Mouse (Mus musculus): ENCODE data around the gene Med4. TPM values are rescaled to one million over a fixed set of nuclear protein-coding genes. Genes with fewer than 3 reads are reported as not detected.

Med4 gene
- polyA plus RNA-seq, 1 experiment from 2014 or later = 120 TPM

- H3K27ac ChIP-seq = no peak overlapping the region
- no peak overlapping the region for H3K4me3 ChIP-seq
- 70% methylated on average over 8 of the region's 8 CpGs for WGBS
- H3K4me1 ChIP-seq = peaks cover 12% of the 10 kb centered on the region
- DNase-seq (ENCODE audit: low spot score) = no peak
- H3K27me3 ChIP-seq (ENCODE audit: low read depth, poor library complexity, severe bottlenecking) = no peaks in the 10 kb centered on the region
- H3K9me3 ChIP-seq (replicated peaks) = no peaks in the 10 kb centered on the region
- H3K36me3 ChIP-seq = peaks cover 9% of the 10 kb centered on the region
Measured at GRCm38 (mm10) chr14:73550732-73551131, 40.9 kb downstream of the Med4 start.

GRCm38 (mm10) chr14:73551164-73551563, 41.3 kb downstream of the Med4 start:
- peaks cover 12% of the 10 kb centered on the region for H3K4me1 ChIP-seq
- H3K27ac ChIP-seq = no peak overlapping the region
- no peaks in the 10 kb centered on the region for H3K9me3 ChIP-seq (replicated peaks)
- H3K27me3 ChIP-seq (ENCODE audit: low read depth, poor library complexity, severe bottlenecking) = no peaks in the 10 kb centered on the region
- H3K4me3 ChIP-seq = no peak overlapping the region
- DNase-seq (ENCODE audit: low spot score) = no peak
- H3K36me3 ChIP-seq = peaks cover 13% of the 10 kb centered on the region
- 89% methylated on average over 6 of the region's 6 CpGs for WGBS

GRCm38 (mm10) chr14:73552341-73553121, 42.7 kb downstream of the Med4 start:
- Histone ChIP-seq H3K27ac (peak overlapping the region; percentile 98), H3K9me3 (replicated peaks) (no peaks in the 10 kb centered on the region), H3K36me3 (peaks cover 26% of the 10 kb centered on the region), H3K4me1 (peaks cover 12% of the 10 kb centered on the region), H3K27me3 (ENCODE audit: low read depth, poor library complexity, severe bottlenecking) (no peaks in the 10 kb centered on the region), H3K4me3 (peak overlapping the region; percentile 100)
- 4% methylated on average over 61 of the region's 61 CpGs for WGBS
- DNase-seq (ENCODE audit: low spot score) = peak; percentile 99

GRCm38 (mm10) chr14:73553122-73553696, 43.4 kb downstream of the Med4 start:
- Histone ChIP-seq H3K4me1 (peaks cover 12% of the 10 kb centered on the region), H3K27me3 (ENCODE audit: low read depth, poor library complexity, severe bottlenecking) (no peaks in the 10 kb centered on the region), H3K36me3 (peaks cover 26% of the 10 kb centered on the region), H3K4me3 (peak overlapping the region; percentile 100), H3K9me3 (replicated peaks) (no peaks in the 10 kb centered on the region), H3K27ac (peak overlapping the region; percentile 98)
- DNase-seq (ENCODE audit: low spot score) = no peak
- 1% methylated on average over 10 of the region's 10 CpGs for WGBS

Other genes starting within 250 kb of the Med4 start
- 21.2 and 24.8 TPM in 2 replicates for gene Rb1, start 184.2 kb upstream of the Med4 start, polyA plus RNA-seq (2016; fragmentation: Nextera tagmentation; extraction: Ambion mirVana)
- 219 and 269 TPM in 2 replicates for gene Itm2b, start 124.7 kb upstream of the Med4 start, polyA plus RNA-seq (2016; fragmentation: Nextera tagmentation; extraction: Ambion mirVana)
- 90.6 and 102 TPM in 2 replicates for gene Sucla2, start 15.3 kb downstream of the Med4 start, polyA plus RNA-seq (2016; fragmentation: Nextera tagmentation; extraction: Ambion mirVana)
- gene Nudt15, start 38.2 kb downstream of the Med4 start, polyA plus RNA-seq (2016; fragmentation: Nextera tagmentation; extraction: Ambion mirVana) = 6.6 and 7.6 TPM in 2 replicates
- not detected in 2 replicates for gene Gm21750, start 151.2 kb downstream of the Med4 start, polyA plus RNA-seq (2016; fragmentation: Nextera tagmentation; extraction: Ambion mirVana)